Mouse (Mus musculus): ENCODE measurements at regions not wholly inside any gene's neighbourhood (a gene's known extent, or its start where the extent isn't known, plus 50 kb on each side); places are given as distances from the start of the nearest gene placed in this dataset.

GRCm38 (mm10) chr17:70908328-70908727, 55.0 kb upstream of the Tgif1 start:
- TF ChIP-seq POLR2A (IDR thresholded peaks at IDR 0.05; ENCODE audit: insufficient read length, low read depth) (no peak), REST (IDR thresholded peaks at IDR 0.05; ENCODE audit: insufficient read depth, insufficient read length) (no peak), E2F4 (IDR thresholded peaks at IDR 0.05; ENCODE audit: insufficient read depth) (no peak), POLR2AphosphoS2 (IDR thresholded peaks at IDR 0.05; ENCODE audit: insufficient read length, low read depth) (no peak), TCF3 (IDR thresholded peaks at IDR 0.05; ENCODE audit: insufficient read length, low read depth) (no peak), MYOG (IDR thresholded peaks at IDR 0.05; ENCODE audit: control insufficient read depth in 1 of 3, insufficient read depth in 1 of 3, insufficient read length in 2 of 3, low read depth in 2 of 3) (no peak), MYOD1 (IDR thresholded peaks at IDR 0.05; ENCODE audit: control insufficient read depth in 1 of 3, insufficient read length in 2 of 3, low read depth in 2 of 3) (no peak), MAX (IDR thresholded peaks at IDR 0.05; ENCODE audit: low read depth) (no peak)
- Histone ChIP-seq H3K27me3 (ENCODE audit: control insufficient read depth, insufficient read depth, insufficient read length) (no peaks in the 10 kb centered on the region), H3K79me2 (ENCODE audit: control insufficient read depth, insufficient read depth) (no peaks in the 10 kb centered on the region), H3K36me3 (ENCODE audit: control insufficient read depth, insufficient read depth) (no peaks in the 10 kb centered on the region), H3K4me3 (no peak overlapping the region), H3ac (ENCODE audit: control insufficient read depth, insufficient read length) (no peak overlapping the region), H3K4me2 (ENCODE audit: low read depth) (no peak overlapping the region)
